Mouse (Mus musculus): ENCODE measurements at regions not wholly inside any gene's neighbourhood (a gene's known extent, or its start where the extent isn't known, plus 50 kb on each side); places are given as distances from the start of the nearest gene placed in this dataset.

DNA sequence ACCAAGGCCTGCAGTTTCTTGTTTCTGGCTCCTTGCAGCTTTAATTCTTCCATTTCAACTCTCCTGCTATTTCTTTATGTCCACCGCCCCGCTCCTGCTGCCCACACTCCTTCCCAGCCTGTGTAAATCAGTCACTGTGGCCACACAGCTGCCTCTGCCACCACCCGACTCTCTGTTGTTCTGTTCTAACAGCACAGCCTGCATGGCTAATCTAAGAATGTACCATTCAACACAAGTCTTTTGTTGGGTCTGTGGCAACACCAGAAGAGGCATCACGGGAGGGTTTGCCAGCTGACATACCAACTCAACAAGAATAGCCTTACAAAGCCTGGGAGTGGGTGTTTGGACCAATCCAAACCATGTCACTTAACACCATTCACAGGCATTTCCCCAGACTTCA lies 264.9 kb upstream of the Pum3 start:
- H3K4me2 ChIP-seq (ENCODE audit: low read depth, low read length), result no peak overlapping the region
- H3K9me3 ChIP-seq (replicated peaks; ENCODE audit: control insufficient read depth, low read length), result peaks cover 6% of the 10 kb centered on the region
- no peaks in the 10 kb centered on the region for H3K4me1 ChIP-seq (ENCODE audit: control insufficient read depth, insufficient read depth, low read length)
- H3K27me3 ChIP-seq (ENCODE audit: control insufficient read depth, insufficient read depth, low read length), result no peaks in the 10 kb centered on the region
- no peak overlapping the region for H3K27ac ChIP-seq (ENCODE audit: low read length)
- 74% methylated on average over 4 of the region's 4 CpGs for WGBS
- no peak overlapping the region for H3K4me3 ChIP-seq (ENCODE audit: low read length)
- no peak for ATAC-seq (replicated peaks; ENCODE audit: extremely low read depth, insufficient read depth, low FRiP score)
- H3K36me3 ChIP-seq (ENCODE audit: control insufficient read depth, insufficient read depth), result no peaks in the 10 kb centered on the region
- H3K9ac ChIP-seq (ENCODE audit: low read length), result no peak overlapping the region

DNA sequence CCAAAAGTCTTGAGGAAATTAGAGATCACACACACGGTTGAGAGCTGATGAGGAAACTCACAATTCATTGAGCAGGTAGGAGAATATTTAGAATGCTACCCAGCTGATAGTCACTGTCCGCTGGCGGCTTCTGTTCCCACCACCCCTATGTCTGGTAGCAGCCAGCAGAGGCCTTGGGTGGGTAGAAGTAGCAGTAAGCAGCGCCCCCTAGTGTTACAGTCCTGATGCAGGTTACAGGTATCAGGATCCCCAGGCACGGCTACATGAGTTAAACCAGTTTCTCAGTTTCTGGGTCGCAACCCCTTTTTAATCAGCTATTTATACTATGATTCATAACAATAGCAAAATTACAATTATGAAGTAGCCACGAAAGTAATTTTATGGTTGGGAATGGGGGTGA lies 264.1 kb upstream of the Pum3 start:
- no peaks in the 10 kb centered on the region for H3K36me3 ChIP-seq (ENCODE audit: control insufficient read depth, insufficient read depth)
- no peak overlapping the region for H3K27ac ChIP-seq (ENCODE audit: low read length)
- no peak for ATAC-seq (replicated peaks; ENCODE audit: extremely low read depth, insufficient read depth, low FRiP score)
- no peaks in the 10 kb centered on the region for H3K27me3 ChIP-seq (ENCODE audit: control insufficient read depth, insufficient read depth, low read length)
- no peaks in the 10 kb centered on the region for H3K4me1 ChIP-seq (ENCODE audit: control insufficient read depth, insufficient read depth, low read length)
- no peak overlapping the region for H3K4me3 ChIP-seq (ENCODE audit: low read length)
- no peak overlapping the region for H3K9ac ChIP-seq (ENCODE audit: low read length)
- H3K9me3 ChIP-seq (replicated peaks; ENCODE audit: control insufficient read depth, low read length), result peaks cover 6% of the 10 kb centered on the region
- no peak overlapping the region for H3K4me2 ChIP-seq (ENCODE audit: low read depth, low read length)
- 73% methylated on average over 7 of the region's 7 CpGs for WGBS

DNA sequence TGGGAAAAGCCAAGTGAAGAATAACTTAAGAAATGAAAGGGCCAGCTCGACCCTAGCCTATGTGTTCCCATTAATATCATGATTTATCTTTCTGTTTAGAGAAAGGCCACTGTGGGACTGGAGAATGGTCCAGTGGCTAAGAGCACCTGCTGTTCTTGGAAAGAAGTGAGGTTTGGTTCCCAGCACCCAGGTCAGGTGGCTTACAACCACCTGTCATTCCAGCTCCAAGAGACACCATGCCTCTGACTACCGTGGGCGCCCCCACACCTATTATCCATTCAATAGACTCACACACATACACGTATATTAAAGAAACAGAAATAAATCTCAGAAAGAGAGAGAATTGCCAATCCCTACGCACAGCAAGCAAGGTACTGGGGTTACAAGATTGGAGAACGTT lies 263.3 kb upstream of the Pum3 start:
- no peaks in the 10 kb centered on the region for H3K4me1 ChIP-seq (ENCODE audit: control insufficient read depth, insufficient read depth, low read length)
- WGBS, result 85% methylated on average over 6 of the region's 6 CpGs
- no peak for ATAC-seq (replicated peaks; ENCODE audit: extremely low read depth, insufficient read depth, low FRiP score)
- H3K27ac ChIP-seq (ENCODE audit: low read length), result no peak overlapping the region
- no peak overlapping the region for H3K4me2 ChIP-seq (ENCODE audit: low read depth, low read length)
- H3K9ac ChIP-seq (ENCODE audit: low read length), result no peak overlapping the region
- H3K36me3 ChIP-seq (ENCODE audit: control insufficient read depth, insufficient read depth), result no peaks in the 10 kb centered on the region
- peaks cover 6% of the 10 kb centered on the region for H3K9me3 ChIP-seq (replicated peaks; ENCODE audit: control insufficient read depth, low read length)
- H3K4me3 ChIP-seq (ENCODE audit: low read length), result no peak overlapping the region
- no peaks in the 10 kb centered on the region for H3K27me3 ChIP-seq (ENCODE audit: control insufficient read depth, insufficient read depth, low read length)

DNA sequence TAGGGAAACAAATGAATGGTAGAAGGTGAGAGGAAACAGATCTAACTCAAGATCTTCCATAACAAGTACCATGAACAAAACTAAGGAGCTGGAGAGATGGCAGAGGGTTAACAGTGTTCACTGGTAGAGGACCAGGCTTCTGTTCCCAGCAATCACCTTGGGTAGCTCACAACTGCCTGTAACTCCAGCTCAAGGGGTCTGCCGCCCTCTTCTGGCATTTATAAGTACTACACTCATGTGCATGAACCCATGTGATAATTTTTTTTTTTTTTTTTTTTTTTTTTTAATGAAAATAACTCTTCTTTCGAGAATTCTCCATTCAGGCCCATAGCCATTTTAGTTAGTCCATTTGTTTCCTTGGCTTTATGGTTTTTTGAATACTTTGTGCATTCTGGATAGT lies 253.8 kb upstream of the Pum3 start:
- Histone ChIP-seq H3K27me3 (ENCODE audit: control insufficient read depth, insufficient read depth, low read length) (no peaks in the 10 kb centered on the region), H3K4me1 (ENCODE audit: control insufficient read depth, insufficient read depth, low read length) (no peaks in the 10 kb centered on the region), H3K4me2 (ENCODE audit: low read depth, low read length) (no peak overlapping the region), H3K4me3 (ENCODE audit: low read length) (no peak overlapping the region), H3K9me3 (replicated peaks; ENCODE audit: control insufficient read depth, low read length) (no peaks in the 10 kb centered on the region), H3K27ac (ENCODE audit: low read length) (no peak overlapping the region), H3K9ac (ENCODE audit: low read length) (no peak overlapping the region), H3K36me3 (ENCODE audit: control insufficient read depth, insufficient read depth) (no peaks in the 10 kb centered on the region)
- WGBS, result 55% methylated on average over 2 of the region's 2 CpGs
- ATAC-seq (replicated peaks; ENCODE audit: extremely low read depth, insufficient read depth, low FRiP score), result no peak

DNA sequence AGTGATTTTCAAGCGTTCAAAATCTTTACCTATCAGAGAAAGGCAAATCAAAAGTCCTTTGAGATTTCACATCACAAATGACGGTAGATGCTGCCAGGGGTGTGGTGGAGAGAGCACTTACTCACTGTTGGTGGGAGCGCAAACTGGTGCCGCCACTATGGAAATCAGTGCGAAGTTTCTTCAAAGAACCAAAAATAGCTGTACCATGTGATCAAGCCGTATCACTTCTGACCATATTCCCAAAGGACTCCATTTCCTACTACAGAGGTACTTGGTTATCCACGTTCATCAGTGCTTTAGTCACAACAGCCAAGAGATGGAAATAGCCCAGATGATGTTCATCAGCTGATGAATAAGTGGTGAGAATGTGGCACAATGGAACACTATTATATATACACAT lies 249.8 kb upstream of the Pum3 start:
- Histone ChIP-seq H3K27me3 (ENCODE audit: control insufficient read depth, insufficient read depth, low read length) (no peaks in the 10 kb centered on the region), H3K9ac (ENCODE audit: low read length) (no peak overlapping the region), H3K4me1 (ENCODE audit: control insufficient read depth, insufficient read depth, low read length) (no peaks in the 10 kb centered on the region), H3K9me3 (replicated peaks; ENCODE audit: control insufficient read depth, low read length) (no peaks in the 10 kb centered on the region), H3K36me3 (ENCODE audit: control insufficient read depth, insufficient read depth) (no peaks in the 10 kb centered on the region), H3K4me3 (ENCODE audit: low read length) (no peak overlapping the region), H3K27ac (ENCODE audit: low read length) (no peak overlapping the region), H3K4me2 (ENCODE audit: low read depth, low read length) (no peak overlapping the region)
- no peak for ATAC-seq (replicated peaks; ENCODE audit: extremely low read depth, insufficient read depth, low FRiP score)
- WGBS, result 66% methylated on average over 7 of the region's 7 CpGs

DNA sequence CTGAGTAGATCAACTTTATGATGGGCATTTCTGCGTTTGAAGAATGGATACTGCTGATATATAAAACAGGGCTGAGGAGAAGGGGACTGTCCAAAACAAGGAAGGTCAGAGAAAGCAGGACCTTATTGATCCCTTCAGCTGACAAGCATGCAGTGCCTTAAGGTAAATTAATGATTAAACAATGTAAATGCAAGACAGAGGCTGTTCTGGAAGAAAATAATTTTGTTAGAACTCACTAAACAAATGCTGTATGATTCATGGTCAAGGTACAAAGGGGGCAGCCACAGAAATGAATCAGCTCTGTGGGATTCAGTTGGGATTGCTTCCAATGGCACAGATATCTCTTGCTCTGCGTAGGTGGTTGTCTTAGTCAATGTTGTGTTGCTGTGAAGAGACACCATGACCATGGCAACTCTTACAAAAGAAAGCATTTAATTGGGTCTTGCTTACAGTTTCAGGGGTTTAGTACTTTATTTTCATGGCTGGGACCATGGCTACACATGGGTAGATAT lies 243.1 kb upstream of the Pum3 start:
- Histone ChIP-seq H3K9me3 (replicated peaks; ENCODE audit: control insufficient read depth, low read length) (no peaks in the 10 kb centered on the region), H3K36me3 (ENCODE audit: control insufficient read depth, insufficient read depth) (no peaks in the 10 kb centered on the region), H3K4me2 (ENCODE audit: low read depth, low read length) (no peak overlapping the region), H3K27ac (ENCODE audit: low read length) (no peak overlapping the region), H3K9ac (ENCODE audit: low read length) (no peak overlapping the region), H3K27me3 (ENCODE audit: control insufficient read depth, insufficient read depth, low read length) (no peaks in the 10 kb centered on the region), H3K4me1 (ENCODE audit: control insufficient read depth, insufficient read depth, low read length) (no peaks in the 10 kb centered on the region), H3K4me3 (ENCODE audit: low read length) (no peak overlapping the region)
- WGBS, result 69% methylated on average over 2 of the region's 2 CpGs
- no peak for ATAC-seq (replicated peaks; ENCODE audit: extremely low read depth, insufficient read depth, low FRiP score)

DNA sequence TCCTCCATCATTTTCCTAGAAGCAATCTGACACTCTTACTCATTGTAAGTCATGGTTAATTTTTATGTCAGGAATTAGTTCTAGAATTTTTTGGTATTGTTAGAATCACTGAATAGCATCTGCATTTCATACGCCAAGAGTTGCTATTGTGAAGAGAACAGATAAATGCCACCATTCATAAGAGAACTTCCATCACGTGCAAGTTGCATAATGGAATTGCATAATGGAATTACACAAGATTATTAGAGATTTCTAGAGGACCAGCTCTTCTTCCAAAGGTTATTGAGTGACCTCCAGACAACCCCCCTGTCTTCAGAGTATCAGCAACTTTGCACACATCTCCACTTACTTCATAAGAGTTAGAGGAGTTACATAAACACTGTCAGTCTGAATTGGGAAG lies 233.7 kb upstream of the Pum3 start:
- Histone ChIP-seq H3K27ac (ENCODE audit: low read length) (no peak overlapping the region), H3K9me3 (replicated peaks; ENCODE audit: control insufficient read depth, low read length) (no peaks in the 10 kb centered on the region), H3K4me1 (ENCODE audit: control insufficient read depth, insufficient read depth, low read length) (no peaks in the 10 kb centered on the region), H3K36me3 (ENCODE audit: control insufficient read depth, insufficient read depth) (no peaks in the 10 kb centered on the region), H3K27me3 (ENCODE audit: control insufficient read depth, insufficient read depth, low read length) (no peaks in the 10 kb centered on the region), H3K4me3 (ENCODE audit: low read length) (no peak overlapping the region), H3K9ac (ENCODE audit: low read length) (no peak overlapping the region), H3K4me2 (ENCODE audit: low read depth, low read length) (no peak overlapping the region)
- 68% methylated on average over 2 of the region's 2 CpGs for WGBS
- no peak for ATAC-seq (replicated peaks; ENCODE audit: extremely low read depth, insufficient read depth, low FRiP score)

DNA sequence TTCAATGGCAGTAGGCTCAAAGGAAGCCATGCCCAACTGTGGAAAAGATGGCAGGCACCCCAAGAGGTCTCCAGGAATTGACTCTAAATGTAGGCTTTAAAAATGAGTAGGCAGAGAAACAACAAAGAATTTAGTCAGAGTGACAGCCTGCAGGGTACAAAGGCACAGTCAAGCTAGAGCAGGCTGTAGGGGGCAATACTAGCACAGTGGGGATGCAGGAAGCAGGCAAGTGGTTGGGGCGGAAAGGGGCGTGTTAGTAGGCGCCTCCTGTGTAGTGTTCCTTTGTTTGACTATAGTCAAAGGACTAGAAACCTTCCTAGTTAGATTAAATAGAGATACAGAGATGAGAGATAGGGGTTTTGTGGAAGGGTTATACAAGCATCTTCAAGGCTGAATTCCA lies 211.4 kb upstream of the Pum3 start:
- H3K36me3 ChIP-seq (ENCODE audit: control insufficient read depth, insufficient read depth), result no peaks in the 10 kb centered on the region
- no peak overlapping the region for H3K4me3 ChIP-seq (ENCODE audit: low read length)
- WGBS, result 37% methylated on average over 3 of the region's 3 CpGs
- H3K27me3 ChIP-seq (ENCODE audit: control insufficient read depth, insufficient read depth, low read length), result no peaks in the 10 kb centered on the region
- H3K4me1 ChIP-seq (ENCODE audit: control insufficient read depth, insufficient read depth, low read length), result no peaks in the 10 kb centered on the region
- H3K9ac ChIP-seq (ENCODE audit: low read length), result no peak overlapping the region
- H3K4me2 ChIP-seq (ENCODE audit: low read depth, low read length), result no peak overlapping the region
- no peaks in the 10 kb centered on the region for H3K9me3 ChIP-seq (replicated peaks; ENCODE audit: control insufficient read depth, low read length)
- ATAC-seq (replicated peaks; ENCODE audit: extremely low read depth, insufficient read depth, low FRiP score), result no peak
- H3K27ac ChIP-seq (ENCODE audit: low read length), result no peak overlapping the region

DNA sequence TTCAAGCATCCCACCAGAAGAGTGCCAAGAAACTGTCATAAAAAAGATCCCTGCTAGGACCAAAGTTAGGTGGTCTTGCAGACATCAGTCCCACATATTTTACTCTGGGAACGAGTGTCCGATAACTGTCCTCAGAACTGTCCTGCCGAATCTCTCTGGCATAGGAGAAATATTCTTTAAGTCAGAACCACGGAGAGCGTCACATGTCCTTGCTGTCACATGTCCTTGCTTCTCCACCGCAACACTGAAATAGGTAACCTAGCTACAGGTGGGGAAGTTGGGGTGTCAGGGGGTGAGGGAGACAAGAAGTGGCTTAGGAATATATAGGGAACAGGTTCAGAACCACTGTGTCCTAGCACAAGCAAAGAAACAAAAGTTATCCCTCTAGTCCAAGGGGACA lies 203.5 kb upstream of the Pum3 start:
- no peak overlapping the region for H3K4me3 ChIP-seq (ENCODE audit: low read length)
- no peak overlapping the region for H3K9ac ChIP-seq (ENCODE audit: low read length)
- no peaks in the 10 kb centered on the region for H3K9me3 ChIP-seq (replicated peaks; ENCODE audit: control insufficient read depth, low read length)
- 59% methylated on average over 6 of the region's 6 CpGs for WGBS
- no peaks in the 10 kb centered on the region for H3K27me3 ChIP-seq (ENCODE audit: control insufficient read depth, insufficient read depth, low read length)
- no peak for ATAC-seq (replicated peaks; ENCODE audit: extremely low read depth, insufficient read depth, low FRiP score)
- no peaks in the 10 kb centered on the region for H3K36me3 ChIP-seq (ENCODE audit: control insufficient read depth, insufficient read depth)
- no peak overlapping the region for H3K27ac ChIP-seq (ENCODE audit: low read length)
- H3K4me2 ChIP-seq (ENCODE audit: low read depth, low read length), result no peak overlapping the region
- H3K4me1 ChIP-seq (ENCODE audit: control insufficient read depth, insufficient read depth, low read length), result no peaks in the 10 kb centered on the region

DNA sequence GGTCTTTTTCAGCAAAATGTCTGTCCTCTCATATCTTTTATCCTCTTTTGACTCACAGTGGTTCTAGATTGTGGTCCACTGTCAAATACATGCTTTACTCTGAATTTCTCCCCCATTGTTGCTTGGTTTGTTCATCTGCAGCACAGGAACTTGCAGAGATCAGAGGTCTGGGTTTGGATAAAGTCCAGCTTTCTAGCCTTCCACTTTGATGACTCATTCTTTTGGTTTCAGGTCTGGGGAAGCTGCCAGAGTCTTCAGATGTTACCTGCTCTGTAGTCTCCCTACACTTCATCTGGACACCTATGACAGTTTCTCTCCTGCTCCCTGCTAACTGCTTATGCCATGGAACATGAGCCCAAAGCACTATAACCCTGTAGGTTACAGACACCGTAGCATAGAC lies 198.0 kb upstream of the Pum3 start:
- no peak overlapping the region for H3K4me3 ChIP-seq (ENCODE audit: low read length)
- H3K4me1 ChIP-seq (ENCODE audit: control insufficient read depth, insufficient read depth, low read length), result no peaks in the 10 kb centered on the region
- H3K36me3 ChIP-seq (ENCODE audit: control insufficient read depth, insufficient read depth), result no peaks in the 10 kb centered on the region
- H3K9ac ChIP-seq (ENCODE audit: low read length), result no peak overlapping the region
- H3K4me2 ChIP-seq (ENCODE audit: low read depth, low read length), result no peak overlapping the region
- ATAC-seq (replicated peaks; ENCODE audit: extremely low read depth, insufficient read depth, low FRiP score), result no peak
- 68% methylated on average over 1 of the region's 1 CpGs for WGBS
- H3K9me3 ChIP-seq (replicated peaks; ENCODE audit: control insufficient read depth, low read length), result no peaks in the 10 kb centered on the region
- no peak overlapping the region for H3K27ac ChIP-seq (ENCODE audit: low read length)
- H3K27me3 ChIP-seq (ENCODE audit: control insufficient read depth, insufficient read depth, low read length), result no peaks in the 10 kb centered on the region
